Mouse (Mus musculus) intestine, postnatal 0 days (tissue): ENCODE measurements around the gene C3. TPM values are rescaled to one million over a fixed set of nuclear protein-coding genes. Genes with fewer than 3 reads are reported as not detected.

Experiments used
- ATAC-seq: fragments of 200-750 bp; cut with Nextera tagmentation; 2 replicates; pipeline ENCODE4 v1.8.0; 2017; ENCODE audit warnings: mild to moderate bottlenecking, moderate TSS enrichment, moderate library complexity
- H3K27ac ChIP-seq: fragments of 300-500 bp; sonication (generic); 2 replicates; pipeline ENCODE4 v1.5.1; 2014; ENCODE audit warnings: mild to moderate bottlenecking, low read depth, low read length, moderate library complexity
- H3K27me3 ChIP-seq: fragments of 300-500 bp; sonication (generic); replicated peaks from 2 replicates; pipeline ENCODE4 v1.6.1; 2014; ENCODE audit warnings: low read length, mixed read lengths; ENCODE audit not compliant: control insufficient read depth, insufficient read depth
- H3K36me3 ChIP-seq: fragments of 300-500 bp; sonication (generic); 2 replicates; pipeline ENCODE4 v1.6.1; 2014; ENCODE audit warnings: mild to moderate bottlenecking, moderate library complexity; ENCODE audit not compliant: control insufficient read depth, insufficient read depth
- H3K4me1 ChIP-seq: fragments of 300-500 bp; sonication (generic); replicated peaks from 2 replicates; pipeline ENCODE4 v1.6.1; 2014; ENCODE audit warnings: antibody characterized with exemption, low read length, mixed read lengths; ENCODE audit not compliant: control insufficient read depth, insufficient read depth
- H3K4me2 ChIP-seq: fragments of 300-500 bp; sonication (generic); replicated peaks from 2 replicates; pipeline ENCODE4 v1.6.1; 2014; ENCODE audit warnings: low read depth, mild to moderate bottlenecking, moderate library complexity
- H3K4me3 ChIP-seq: fragments of 300-500 bp; sonication (generic); 2 replicates; pipeline ENCODE4 v1.5.1; 2014; ENCODE audit warnings: low read depth, low read length
- H3K9ac ChIP-seq: fragments of 300-500 bp; sonication (generic); 2 replicates; pipeline ENCODE4 v1.6.1; 2014; ENCODE audit warnings: mild to moderate bottlenecking, low read depth, low read length
- H3K9me3 ChIP-seq: fragments of 300-500 bp; sonication (generic); 2 replicates; pipeline ENCODE4 v1.6.1; 2016; ENCODE audit warnings: mixed run types; ENCODE audit not compliant: control insufficient read depth
- CTCF ChIP-seq: sonication (generic); IDR thresholded peaks from 2 replicates; pipeline ENCODE4 v1.5.1; 2016; ENCODE audit warnings: low read depth, mild to moderate bottlenecking, control low read depth, antibody characterized with exemption, moderate library complexity
- WGBS: fragments of 180-500 bp; shearing (Covaris S2); extraction: QIAGEN DNeasy Blood & Tissue Kit; methylation state at CpG from one replicate; pipeline ENCODE4 v1.1.7; 2014; 5-methylcytosine and 5-hydroxymethylcytosine counted together
- polyA plus RNA-seq: library from polyadenylated mRNA; unstranded; fragments of >200 nt; fragmentation: Nextera tagmentation; extraction: Ambion mirVana; gene quantifications from 2 replicates; pipeline ENCODE4 v1.2.1, GENCODE M21; 2015

The C3 gene
- 19.5 TPM in 2 replicates for polyA plus RNA-seq

- Histone ChIP-seq H3K27ac (no peak within 1 kb of the TSS), H3K9ac (no peak within 1 kb of the TSS), H3K4me2 (no peak within 1 kb of the TSS), H3K4me1 (peaks cover 6% of the 10 kb centered on the region; the same call in 1 of the 2 replicates), H3K27me3 (no peaks in the 10 kb centered on the region), H3K9me3 (no peaks in the 10 kb centered on the region), H3K4me3 (no peak within 1 kb of the TSS), H3K36me3 (no peaks in the 10 kb centered on the region)
- no peak for ATAC-seq
- no peak for TF ChIP-seq CTCF
- WGBS = 80% methylated on average over 3 of the region's 3 CpGs
Measured at GRCm38 (mm10) chr17:57228014-57228413, at the start of gene C3. C3 (minus strand) TSS chr17:57228136.

- no peaks in the 10 kb centered on the region for H3K36me3 ChIP-seq
- H3K4me1 ChIP-seq = 0 out of 2 replicates have a peak, but pooled peaks cover 6% of the 10 kb centered on the region
- H3K4me3 ChIP-seq = peak overlapping the region; percentile 61
- H3K9ac ChIP-seq = 0 out of 2 replicates have a peak overlapping the region, but pooled peaks have one; percentile 13
- no peaks in the 10 kb centered on the region for H3K9me3 ChIP-seq
- H3K4me2 ChIP-seq = peak overlapping the region; percentile 90
- no peaks in the 10 kb centered on the region for H3K27me3 ChIP-seq
- no peak for ATAC-seq
- TF ChIP-seq CTCF = peak; percentile 92
- WGBS = under 1% methylated on average over 20 of the region's 20 CpGs
- 0 out of 2 replicates have a peak overlapping the region, but pooled peaks have one; percentile 29 for H3K27ac ChIP-seq
Measured at GRCm38 (mm10) chr17:57276634-57277121, 48.7 kb upstream of the C3 start.

DNA sequence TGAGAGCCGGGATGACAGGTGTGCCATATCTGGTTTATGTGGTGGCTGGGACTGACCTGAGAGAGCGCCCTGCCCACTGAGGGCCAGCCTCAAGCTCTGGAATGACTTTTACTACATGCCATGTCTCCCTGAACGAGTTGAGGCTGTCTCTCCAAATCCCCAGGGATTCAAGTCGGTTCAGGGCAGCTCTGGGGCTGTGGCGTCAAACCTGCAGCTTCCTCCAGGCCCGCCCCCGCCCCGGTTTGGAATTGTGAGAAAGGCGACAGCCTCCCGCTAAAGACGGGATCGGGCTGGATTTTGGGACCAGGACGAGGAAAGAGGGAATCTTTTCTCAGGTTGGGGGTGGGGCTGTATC is 48.0 kb upstream of the C3 start:
- Histone ChIP-seq H3K27me3 (no peaks in the 10 kb centered on the region), H3K36me3 (no peaks in the 10 kb centered on the region), H3K4me1 (0 out of 2 replicates have a peak, but pooled peaks cover 6% of the 10 kb centered on the region), H3K9me3 (no peaks in the 10 kb centered on the region), H3K4me3 (peak overlapping the region; percentile 61), H3K4me2 (peak overlapping the region; percentile 90), H3K27ac (0 out of 2 replicates have a peak overlapping the region, but pooled peaks have one; percentile 22), H3K9ac (peak overlapping the region; percentile 31; the same call in 1 of the 2 replicates)
- WGBS = 1% methylated on average over 13 of the region's 13 CpGs
- TF ChIP-seq CTCF = no peak
- peak; percentile 39; the same call in 1 of the 2 replicates for ATAC-seq

DNA sequence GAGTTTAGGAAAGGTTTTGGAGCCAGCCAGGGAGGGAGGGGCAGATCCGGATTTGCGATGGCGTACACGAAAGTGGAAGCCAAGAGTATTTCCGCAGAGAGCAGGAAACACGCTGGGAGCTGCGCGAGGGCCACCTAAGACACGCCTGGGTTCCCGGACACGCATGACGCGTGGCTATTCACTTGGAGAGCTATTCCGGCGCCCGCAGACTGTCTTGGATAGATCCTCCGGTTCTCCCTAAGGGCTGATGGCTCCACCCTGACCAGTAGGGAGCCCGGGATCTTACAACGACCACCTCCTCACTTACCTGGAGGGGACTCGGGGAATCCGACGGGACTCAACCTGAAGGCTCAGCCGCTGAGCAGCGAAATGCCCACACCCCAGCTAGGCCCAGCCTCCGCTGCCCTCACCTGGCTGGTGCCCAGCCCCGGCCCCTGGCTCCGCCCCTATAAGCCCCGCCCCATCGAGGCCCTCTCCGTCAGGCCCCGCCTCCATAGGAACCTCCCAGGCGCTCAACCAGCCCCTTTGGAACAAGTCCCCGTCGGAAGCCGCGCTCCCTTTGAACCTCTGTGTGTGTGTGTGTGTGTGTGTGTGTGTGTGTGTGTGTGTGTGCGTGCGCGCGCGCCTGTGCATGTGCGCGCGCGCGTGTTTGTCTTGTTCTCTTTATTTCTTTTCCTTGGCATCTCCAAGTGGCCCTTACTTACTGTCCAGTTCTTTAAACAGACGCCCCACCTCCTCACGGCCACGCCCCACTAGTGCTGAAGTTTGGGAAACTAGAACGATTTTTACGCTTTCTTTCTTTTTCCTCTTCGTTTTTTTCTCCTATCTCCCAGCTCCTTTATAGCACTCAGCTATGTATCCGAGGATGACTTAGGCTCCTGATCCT is 47.4 kb upstream of the C3 start:
- Histone ChIP-seq H3K4me2 (peak overlapping the region; percentile 90), H3K36me3 (no peaks in the 10 kb centered on the region), H3K4me1 (0 out of 2 replicates have a peak, but pooled peaks cover 6% of the 10 kb centered on the region), H3K27me3 (no peaks in the 10 kb centered on the region), H3K4me3 (peak overlapping the region; percentile 61), H3K9me3 (no peaks in the 10 kb centered on the region), H3K9ac (peak overlapping the region; percentile 54), H3K27ac (peak overlapping the region; percentile 76)
- under 1% methylated on average over 53 of the region's 53 CpGs for WGBS
- peak; percentile 95 for ATAC-seq
- no peak for TF ChIP-seq CTCF

GRCm38 (mm10) chr17:57274686-57275085 is 46.8 kb upstream of the C3 start:
- 6% methylated on average over 15 of the region's 15 CpGs for WGBS
- Histone ChIP-seq H3K4me2 (peak overlapping the region; percentile 90), H3K9ac (peak overlapping the region; percentile 54), H3K36me3 (no peaks in the 10 kb centered on the region), H3K27ac (peak overlapping the region; percentile 76; the same call in 1 of the 2 replicates), H3K27me3 (no peaks in the 10 kb centered on the region), H3K4me1 (0 out of 2 replicates have a peak, but pooled peaks cover 6% of the 10 kb centered on the region), H3K4me3 (peak overlapping the region; percentile 61), H3K9me3 (no peaks in the 10 kb centered on the region)
- ATAC-seq = no peak
- peak; percentile 13; the same call in 1 of the 2 replicates for TF ChIP-seq CTCF

GRCm38 (mm10) chr17:57273846-57274245 is 45.9 kb upstream of the C3 start:
- 24% methylated on average over 7 of the region's 7 CpGs for WGBS
- Histone ChIP-seq H3K27ac (no peak overlapping the region), H3K27me3 (no peaks in the 10 kb centered on the region), H3K36me3 (no peaks in the 10 kb centered on the region), H3K4me3 (no peak overlapping the region), H3K4me1 (0 out of 2 replicates have a peak, but pooled peaks cover 6% of the 10 kb centered on the region), H3K9ac (no peak overlapping the region), H3K9me3 (no peaks in the 10 kb centered on the region), H3K4me2 (0 out of 2 replicates have a peak overlapping the region, but pooled peaks have one; percentile 90)
- TF ChIP-seq CTCF = no peak
- ATAC-seq = no peak
